Mouse (Mus musculus): ENCODE data around the gene Zfp800.

Gene Zfp800

DNA sequence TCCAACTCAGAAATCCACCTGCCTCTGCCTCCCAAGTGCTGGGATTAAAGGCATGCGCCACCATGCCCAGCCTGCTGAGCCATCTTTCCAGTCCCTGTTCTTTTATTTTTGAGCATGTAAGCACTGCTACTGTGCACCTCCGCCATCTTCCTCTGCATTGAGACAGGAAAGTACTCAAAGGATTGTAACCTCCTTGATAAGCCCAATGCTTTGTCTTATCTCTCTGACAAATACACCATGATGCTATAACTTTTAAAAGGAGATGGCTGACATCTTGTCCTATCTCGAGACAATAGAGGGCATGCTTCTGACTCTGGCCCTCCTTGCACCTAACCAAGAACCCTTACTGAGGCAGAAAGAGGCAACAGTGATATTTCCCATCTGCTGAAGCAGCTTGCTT is 88.9 kb downstream of the Zfp800 start:
- no peak for DNase-seq

DNA sequence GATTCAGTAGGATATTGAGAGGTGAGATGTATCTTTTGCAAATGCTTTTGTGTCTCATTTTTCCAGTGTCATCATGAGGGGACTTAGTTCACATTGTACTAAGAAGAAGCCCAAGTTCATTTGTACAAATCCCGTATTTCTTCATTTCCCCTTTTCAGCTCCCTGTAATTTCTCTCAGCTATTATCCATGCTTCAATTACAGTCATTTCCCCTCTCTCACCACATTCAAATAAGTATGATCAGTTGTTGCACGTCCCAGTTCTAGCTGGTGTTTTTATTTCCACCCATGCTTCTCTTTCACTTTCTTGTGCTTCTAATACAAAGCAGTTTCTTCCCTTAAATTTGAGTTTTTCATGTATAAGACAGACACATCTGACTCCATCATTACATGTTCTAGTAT is 91.1 kb downstream of the Zfp800 start:
- DNase-seq = no peak

DNA sequence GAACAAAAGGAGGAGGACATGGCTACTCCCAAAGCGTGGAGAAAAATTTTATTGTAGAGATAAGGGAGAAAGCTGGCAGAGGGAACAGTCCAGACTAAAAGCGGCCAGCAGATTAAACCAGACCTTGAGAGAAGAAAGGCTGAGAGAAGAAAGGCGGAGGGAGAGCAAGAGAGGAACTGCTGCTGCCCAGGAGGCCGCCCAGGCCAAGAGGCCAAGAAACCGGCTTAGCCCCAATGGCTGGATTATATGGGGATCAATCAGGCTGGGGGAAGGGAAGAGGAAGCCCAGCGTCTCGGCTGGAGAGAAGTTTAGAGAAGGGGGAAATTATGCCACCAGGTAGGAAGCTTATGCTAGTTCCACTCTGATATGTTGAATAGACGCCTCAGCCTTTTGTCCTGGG is 101.5 kb downstream of the Zfp800 start:
- DNase-seq = no peak

DNA sequence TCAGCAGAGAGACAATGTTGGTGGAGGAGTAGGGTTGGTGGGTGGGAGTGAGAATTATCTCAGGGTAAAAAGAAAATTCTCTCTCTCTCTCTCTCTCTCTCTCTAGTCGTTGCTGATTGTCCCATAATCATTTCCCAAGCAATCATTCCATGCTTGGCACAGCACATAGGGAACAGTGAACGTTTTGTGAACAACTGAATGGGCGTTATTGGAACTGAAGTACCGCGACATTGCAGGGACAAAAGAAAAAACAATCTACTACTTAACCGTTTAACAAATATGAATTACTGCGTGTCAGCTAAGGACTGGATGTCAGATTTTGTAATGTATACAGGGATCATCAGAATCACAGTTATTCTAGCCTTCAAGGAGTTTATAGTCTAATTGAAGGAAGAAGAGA is 102.2 kb downstream of the Zfp800 start:
- no peak for DNase-seq

DNA sequence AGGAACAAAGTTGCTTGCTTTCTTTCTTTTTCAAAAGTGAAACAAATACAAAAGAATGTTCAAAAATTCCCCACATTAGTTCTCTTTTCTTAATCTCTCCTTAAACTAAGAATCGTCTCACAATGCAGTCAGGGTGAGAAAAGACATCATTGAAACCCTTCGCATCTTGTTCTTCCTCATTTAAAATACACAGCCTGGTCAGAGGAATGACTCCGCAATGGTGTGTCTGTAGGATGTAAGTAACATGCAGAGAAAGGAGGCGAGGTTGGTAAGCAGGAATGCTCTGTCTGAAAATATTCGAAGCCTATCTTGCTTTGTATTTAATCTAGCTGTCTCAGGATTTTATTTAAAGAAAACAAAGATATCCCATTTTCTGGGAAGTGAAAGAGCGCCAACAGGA is 105.0 kb downstream of the Zfp800 start:
- DNase-seq = no peak

DNA sequence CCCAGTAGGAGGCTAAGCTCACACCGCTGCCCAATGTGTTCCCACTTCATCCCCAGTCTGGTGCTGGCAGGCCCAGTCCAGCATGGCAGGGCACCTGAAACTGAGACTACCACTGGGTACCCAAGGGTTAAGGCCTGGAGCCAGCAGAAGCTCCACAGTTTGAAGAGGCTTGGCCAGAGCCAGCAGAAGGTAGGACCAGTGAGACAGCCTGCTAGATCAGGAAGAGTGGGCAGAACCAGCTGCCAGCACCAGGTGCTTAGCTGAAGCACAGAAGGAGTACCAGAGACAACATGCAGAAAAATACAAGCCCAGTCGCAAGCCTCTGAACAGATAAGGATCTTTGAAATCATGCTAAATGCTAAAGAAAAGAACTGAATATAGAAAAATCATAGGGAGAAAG is 117.9 kb downstream of the Zfp800 start:
- no peak for DNase-seq

DNA sequence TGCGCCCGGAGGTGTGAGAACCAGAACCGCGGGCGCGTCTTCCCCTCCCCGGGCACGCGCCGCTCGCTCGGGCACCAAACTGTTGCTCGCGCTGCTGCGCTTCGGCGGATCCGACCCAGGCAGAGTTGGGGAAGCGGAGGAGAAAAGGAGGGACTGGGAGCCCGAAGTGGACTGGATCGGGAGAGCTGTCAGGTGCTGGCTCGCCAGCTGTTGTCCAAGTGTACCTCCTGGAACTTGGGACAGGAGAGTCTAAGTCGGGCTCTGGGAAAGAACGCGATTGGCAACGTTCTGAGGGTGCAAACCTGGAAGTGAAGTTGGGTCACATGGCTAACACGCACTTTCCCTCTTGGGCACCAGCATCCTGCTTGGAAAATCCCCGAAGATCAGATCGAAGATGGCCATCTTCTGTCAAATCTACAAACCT is 135.6 kb downstream of the Zfp800 start:
- DNase-seq = no peak

DNA sequence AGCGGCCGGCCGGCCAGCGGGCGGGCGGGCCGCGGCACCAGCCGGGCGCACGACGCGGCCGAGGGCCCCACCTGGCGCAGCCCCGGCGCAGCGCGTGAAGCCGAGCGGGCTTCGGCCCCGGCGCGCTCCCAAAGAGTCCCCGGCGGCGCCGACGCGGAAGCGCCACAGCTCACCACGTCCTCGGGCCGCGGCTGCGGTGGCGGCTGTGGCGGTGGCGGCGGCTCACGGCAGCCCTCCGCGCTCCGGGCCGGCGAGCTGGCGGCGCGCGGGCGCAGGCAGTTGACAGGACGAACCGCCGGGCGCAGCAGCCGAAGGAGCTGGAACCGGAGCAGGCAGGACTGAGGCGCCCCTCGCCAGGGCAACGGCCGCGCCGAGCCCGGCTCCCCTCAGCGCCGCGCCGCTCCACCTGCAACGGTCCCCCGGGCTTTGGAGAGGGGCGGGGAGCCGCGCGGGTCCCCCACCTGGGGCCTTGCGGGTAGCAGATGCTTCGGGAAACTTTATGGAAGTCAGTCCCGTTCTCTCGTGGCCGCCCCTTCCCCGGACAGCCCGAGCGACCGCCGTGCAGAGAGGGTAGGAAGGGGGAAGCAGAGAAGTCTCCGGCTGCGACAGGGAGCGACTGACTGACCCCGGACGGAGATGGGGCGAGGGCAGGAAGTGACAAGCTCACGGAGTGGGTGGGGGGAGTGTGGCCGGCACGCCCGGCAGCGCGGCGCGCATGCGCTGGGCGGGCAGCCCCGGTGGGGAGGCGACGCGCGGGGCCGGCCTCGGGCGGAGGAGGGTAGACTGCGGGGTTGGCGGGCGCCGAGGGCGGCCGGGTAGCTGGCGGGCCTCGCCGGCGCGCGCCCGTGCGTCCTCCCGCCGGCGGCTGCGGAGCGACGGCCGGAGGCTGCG is 136.3 kb downstream of the Zfp800 start:
- DNase-seq = peak; percentile 83 to 87

DNA sequence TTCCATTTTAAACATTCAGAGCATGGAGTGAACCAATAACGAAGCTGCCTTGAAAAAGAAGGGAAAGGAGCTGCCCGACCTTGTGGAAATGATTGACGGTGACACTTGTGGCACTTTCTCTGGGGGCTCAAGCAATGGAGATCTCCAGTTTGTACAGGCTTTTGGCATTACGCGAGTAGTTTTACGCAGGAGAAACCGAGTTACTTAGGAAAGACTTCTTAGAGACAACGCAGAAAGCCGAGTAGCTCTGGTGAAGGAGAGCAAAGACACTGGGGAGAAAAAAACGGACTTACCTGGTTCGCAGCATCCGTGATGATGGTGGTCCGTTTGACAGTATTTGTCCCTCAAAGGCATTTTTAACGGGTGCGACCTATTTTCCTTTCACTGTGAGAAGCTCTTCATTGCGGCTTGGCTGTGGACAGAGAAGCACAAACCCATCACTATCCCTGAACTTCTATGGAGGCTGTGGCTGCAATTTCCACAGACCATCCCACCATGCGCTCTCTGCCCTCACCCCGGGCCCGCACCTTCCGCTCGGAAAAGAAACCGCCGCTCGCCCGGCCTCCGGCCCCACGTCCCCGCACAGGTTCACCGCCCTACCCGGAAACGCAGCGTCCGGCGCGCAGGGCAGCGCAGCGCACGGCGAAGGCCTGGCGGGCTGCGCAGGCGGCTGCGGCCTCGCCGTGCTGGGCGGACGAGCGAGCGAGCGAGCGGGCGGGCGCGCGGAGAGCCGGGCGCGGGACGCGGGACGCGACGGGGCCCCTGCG is 137.2 kb downstream of the Zfp800 start:
- DNase-seq = peak; percentile 9 to 11

DNA sequence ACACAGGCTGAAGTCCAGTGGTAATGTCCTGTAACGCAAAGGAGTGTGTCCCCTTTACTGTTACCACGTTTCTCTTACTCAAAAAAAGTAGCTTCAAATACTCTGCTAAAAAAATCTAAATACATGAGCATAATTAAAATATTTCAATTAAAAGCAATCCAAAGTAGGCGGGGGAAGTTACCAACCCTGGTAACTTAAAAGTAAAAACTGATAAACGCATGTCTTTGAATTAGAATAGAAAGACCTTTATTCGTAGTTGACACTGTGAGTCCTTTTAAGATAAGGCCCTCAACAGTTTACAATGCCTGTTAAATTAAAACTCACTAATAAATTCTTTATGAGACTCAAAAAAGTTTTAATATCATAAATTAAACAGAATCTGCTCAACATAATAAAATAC is 138.1 kb downstream of the Zfp800 start:
- no peak for DNase-seq

DNA sequence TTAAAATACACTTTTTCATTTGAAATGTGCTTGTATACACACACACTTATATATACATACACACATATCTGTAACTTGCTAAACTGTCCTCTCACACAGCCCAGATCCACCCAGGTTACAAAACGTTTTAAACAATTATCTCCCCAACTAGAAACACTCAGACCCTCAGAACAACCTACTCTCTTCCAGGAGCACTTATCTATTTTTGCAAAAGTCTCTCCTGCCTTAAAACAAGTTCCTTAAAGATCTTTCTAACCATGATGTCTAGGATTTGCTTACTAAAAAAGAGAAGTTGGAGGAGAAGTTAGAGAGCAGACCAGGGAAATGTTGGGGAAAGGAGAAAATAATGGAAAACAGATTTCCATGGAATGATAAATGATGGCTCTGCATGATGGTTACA is 139.4 kb downstream of the Zfp800 start:
- no peak for DNase-seq

DNA sequence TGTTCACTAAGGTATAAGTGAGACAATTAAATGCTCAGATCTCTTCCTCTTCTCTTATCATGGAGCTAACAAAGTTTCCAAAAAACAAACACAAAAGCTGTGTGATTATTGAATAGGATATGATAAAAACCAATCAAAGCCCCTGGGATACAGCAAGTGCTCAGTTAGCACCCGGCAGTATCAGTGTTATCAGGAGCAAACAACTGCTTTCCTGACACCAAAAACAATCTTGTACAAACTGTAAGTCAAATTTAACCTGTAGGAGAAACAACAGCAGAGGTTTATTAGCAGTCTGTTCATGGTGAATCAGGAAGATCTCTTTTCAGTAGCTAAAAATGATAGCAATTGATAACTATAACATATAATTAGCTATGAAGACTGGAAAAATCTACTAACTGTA is 140.0 kb downstream of the Zfp800 start:
- no peak for DNase-seq

DNA sequence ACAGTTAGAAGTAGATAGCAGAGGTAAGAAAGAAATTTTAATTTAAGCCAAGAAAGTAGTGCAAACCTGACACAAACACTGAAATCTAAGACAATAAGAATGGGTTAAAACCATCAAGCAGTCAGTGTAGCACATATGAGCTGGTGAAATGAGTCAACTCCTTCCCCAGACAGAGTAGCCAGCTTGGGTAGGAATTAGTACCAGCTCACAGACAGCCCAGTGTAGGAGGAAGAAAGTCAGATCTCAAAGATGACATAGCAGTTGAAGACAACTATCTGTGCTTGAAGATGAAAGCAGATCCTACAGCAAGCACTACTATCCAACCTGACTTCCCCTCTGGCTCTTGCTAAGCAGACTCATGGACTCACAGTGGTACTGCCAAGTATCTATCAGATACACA is 145.0 kb downstream of the Zfp800 start:
- no peak for DNase-seq

DNA sequence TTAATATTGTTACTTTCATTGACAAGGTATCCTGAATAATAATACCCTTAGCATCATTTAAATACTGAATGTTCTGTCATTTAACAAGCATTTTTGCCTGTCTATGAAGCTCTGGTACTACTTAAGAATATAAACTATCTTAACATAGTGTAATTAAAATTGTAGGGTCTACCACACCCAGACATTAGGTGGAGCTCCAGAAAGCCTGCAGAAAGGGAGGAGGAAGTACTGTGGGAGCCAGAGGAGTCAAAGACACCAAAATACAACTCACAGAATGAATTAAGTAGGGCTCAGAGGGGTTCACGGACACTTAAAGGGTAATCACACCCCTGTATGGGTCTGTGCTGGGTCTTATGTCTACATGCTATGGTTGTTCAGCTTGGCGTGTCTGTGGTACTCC is 149.6 kb downstream of the Zfp800 start:
- DNase-seq = no peak

DNA sequence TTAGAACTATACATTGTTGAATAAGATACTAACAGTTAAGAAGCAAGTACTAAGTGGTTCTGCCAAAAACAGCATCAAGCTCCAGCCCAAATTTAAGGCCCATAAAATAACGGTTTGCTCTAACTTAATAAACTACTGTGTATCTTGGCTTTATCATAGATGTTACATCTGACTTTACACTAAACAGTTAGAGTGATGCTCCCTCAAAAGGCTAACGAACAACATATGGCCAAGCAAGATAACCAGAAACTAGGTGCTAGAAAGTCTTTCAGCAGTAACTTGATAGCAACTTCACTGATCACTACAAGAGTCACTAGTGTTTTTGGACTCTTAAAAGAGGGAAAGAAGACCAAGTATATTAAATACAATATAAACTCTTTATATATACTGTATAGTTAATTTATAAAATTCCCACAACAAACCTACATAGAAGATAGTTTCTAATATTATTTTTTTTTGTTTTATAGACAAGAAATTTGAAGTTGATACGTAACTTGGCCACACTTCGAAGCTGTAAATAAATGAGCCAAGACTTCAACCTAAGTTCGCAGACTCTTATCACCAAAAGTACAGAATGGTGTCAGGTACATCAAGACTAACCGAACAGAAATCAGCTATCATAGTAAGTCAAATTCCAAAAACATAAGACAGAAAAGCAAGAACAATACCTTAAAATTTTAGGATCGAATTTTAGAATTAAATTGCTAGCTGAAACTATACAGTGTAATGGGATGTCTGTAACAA is 165.0 kb downstream of the Zfp800 start:
- DNase-seq = no peak

DNA sequence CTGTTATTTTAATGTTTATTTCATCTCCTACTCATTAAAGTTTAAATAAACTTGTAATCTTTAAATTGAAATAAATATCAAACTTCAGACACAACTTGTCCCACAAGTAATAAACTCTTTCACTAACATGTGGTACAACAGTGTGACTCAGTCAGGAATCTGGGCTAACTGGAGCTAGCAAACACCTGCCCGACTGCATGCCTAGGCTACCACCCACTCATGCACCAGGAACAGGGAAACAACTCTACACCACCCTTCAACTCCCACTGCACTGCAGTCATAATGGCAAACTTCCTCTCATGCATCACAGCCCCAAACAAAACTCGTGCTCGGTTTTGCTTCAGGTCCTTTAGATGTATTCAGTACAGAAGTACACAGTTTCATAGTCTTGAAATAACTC is 169.7 kb downstream of the Zfp800 start:
- DNase-seq = no peak

DNA sequence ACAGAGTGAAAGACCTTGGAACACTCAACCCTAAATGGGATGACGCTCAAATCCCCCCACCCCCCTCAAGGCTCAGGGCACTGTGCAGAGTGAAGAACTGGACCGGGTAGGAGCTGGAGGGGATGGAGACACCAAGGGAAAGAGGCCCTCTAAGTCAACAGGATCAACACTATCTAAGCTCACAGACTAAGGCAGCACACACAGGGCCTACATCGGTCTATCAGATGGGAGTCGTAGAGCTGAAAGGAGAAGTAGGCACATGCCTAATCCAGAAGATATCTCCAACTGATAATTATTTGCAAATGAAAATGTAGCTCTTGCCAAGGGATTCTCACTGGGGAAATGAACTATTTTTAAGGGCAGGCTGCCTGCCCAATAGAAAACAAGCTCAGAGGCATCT is 176.8 kb downstream of the Zfp800 start:
- no peak for DNase-seq

DNA sequence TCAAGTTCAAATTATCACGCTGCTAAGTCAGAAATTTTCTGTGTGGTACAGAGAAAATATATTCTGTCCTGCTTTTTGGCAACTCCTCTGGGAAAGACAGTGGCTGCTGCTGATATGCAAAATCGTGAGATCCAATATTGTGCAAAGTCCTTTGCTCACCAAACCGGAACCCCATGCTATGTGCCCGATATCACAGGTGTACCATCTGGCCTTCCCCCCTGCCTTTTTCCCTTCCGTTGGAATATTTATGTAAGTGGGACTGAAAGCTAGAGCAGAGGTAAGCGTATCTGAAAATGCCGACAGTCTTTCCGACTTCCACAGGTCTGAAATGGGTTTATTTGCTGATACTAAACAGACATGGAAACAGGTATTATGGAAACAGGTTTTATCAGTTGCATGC is 179.4 kb downstream of the Zfp800 start:
- DNase-seq = no peak

DNA sequence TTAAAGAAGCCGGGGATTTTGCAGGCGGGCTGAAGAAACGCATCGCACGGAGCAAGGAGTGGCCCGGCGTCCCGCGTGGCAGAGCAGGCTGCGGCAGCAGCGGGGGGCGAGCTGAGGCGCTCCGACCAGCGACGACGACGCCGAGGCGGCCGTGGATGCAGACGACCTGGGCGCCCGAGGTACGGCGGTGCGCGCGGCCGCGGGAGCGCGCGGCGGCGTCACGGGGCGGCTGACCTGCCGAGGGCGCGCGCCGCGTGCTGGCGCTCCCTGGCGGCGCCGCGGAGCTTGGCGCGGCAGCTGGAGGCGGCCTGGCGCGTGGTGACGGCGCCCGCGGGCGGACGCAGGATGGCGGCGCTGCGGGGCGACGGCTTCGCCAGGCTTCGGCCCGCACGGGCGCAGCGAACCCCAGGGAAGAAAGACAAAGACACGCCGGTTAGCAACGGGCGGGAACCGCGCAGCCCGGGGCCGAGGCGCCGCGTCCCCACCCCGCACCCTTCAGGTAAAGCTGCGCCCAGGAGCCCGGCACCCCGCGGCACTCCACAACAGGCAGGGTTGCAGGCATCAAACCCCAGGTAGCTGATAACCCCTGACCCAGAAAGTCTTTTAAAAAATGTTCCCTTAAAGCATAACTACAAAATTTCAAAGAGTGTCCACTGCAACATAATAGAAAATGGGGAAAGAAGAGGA is 182.4 kb downstream of the Zfp800 start:
- peak; percentile 30 to 38 for DNase-seq

DNA sequence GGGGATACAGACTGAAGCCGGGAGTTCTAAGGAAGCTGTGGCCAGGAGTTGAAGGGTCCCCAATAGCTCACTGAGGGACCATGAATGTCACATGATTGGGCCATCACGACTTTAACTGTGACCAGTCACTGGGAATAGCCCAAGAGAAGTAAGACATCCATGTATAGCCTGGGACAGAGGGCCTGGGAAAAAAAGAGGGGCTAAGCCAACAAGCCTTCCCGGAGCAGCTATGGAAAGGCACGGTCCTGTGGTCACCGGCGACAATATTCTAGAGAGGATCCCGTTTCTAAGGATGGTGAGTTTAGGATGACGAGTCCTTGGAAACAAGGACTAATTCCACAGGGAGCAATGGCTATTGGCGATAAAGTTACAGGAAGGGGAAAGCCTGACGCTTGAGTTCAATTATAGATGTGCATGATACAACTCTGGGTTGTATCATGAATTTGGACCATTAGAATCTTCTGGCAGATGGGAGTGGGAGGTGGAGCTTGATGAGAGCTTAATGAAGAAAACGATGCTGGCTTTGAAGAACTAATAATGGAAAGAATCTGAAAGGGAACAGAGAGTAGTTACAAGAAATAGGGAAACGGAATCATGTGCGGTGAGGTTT is 183.0 kb downstream of the Zfp800 start:
- no peak for DNase-seq

DNA sequence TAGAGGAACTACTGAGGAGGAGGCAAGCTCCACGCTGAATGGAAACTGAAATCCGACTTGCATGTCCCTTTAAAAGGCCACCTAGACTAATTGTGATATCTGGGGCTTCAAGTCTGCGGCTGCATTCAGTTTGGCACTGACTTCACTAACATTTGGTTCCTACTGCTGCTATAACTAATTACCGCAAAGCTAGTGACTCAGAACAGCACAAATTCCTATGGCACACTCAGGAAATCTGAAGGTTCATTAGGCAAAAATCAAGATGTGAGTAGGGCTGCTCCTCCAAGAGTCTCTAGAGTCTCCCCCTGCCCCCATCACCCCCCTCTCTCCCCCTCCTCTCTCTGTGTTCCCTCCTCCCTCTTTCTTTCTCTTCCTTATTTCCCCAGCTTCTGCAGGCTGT is 194.4 kb downstream of the Zfp800 start:
- no peak for DNase-seq

DNA sequence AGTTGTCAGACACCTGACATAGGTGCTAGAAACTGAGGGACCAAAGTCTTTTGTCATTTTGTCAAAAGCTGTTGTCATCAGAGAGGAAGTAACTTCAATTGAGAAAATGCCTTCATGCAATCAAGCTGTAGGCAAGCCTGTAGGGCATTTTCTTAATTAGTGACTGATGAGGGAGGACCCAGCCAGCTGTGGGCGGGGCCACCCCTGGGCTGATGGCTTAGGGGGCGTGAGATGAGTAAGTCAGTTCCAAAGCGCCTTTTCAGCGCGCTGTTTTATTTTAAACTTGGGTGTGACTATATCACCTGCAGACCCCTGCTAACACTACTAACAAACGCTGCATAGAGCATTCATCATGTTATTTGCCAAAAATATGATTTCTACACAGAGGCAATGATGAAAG is 195.0 kb downstream of the Zfp800 start:
- no peak for DNase-seq

DNA sequence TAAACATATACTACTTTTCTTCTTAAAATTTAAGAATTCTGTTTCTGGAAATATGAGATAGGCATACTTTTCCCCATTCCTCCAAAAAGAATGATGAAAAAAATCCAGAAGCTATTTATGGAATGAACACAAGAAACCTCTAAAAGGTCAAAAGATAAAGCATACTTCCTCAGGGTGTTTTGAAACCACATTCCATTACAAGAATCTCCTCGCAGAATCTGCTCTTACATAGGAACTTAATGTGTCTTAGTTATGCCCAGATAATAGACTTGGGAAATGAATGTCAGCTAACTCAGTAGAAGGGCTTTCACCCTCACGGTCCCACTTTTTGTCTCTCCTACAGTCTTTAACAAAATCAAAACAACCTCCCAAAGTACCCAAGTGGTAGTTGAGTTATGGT is 203.9 kb downstream of the Zfp800 start:
- no peak for DNase-seq

Data from thymus, adult 18-20 months (tissue).